Mouse (Mus musculus): Measurements from ENCODE around the gene Unc45b.
"Not testable (repeated sequence)": the region's sequence is repeated elsewhere in the genome, so short reads cannot be mapped to it uniquely, and the experiment has no call there.

Gene Unc45b

GRCm38 (mm10) chr11:82891936-82892335 is 18.4 kb upstream of the Unc45b start, which contains the start of gene Fndc8:
TSS of gene Fndc8 (plus strand) at chr11:82892124.
- DNase-seq (ENCODE audit: extremely low read depth, insufficient read length, low spot score) = no peak

- no peak for DNase-seq (ENCODE audit: extremely low read depth, insufficient read length, low spot score)
These were observed 12.9 kb upstream of the Unc45b start for GRCm38 (mm10) chr11:82897478-82897877.

GRCm38 (mm10) chr11:82899720-82900119 is 10.6 kb upstream of the Unc45b start:
- no peak for DNase-seq (ENCODE audit: extremely low read depth, insufficient read length, low spot score)

GRCm38 (mm10) chr11:82901606-82902310 is 8.6 kb upstream of the Unc45b start:
- no peak for DNase-seq (ENCODE audit: extremely low read depth, insufficient read length, low spot score)

- no peak for DNase-seq (ENCODE audit: extremely low read depth, insufficient read length, low spot score)
These were observed 5.4 kb upstream of the Unc45b start for GRCm38 (mm10) chr11:82904952-82905351.

GRCm38 (mm10) chr11:82905816-82906215 is 4.5 kb upstream of the Unc45b start:
- no peak for DNase-seq (ENCODE audit: extremely low read depth, insufficient read length, low spot score)

- DNase-seq (ENCODE audit: extremely low read depth, insufficient read length, low spot score) = peak; percentile 88
These were observed 2.4 kb upstream of the Unc45b start, which contains the start of gene Nle1 for GRCm38 (mm10) chr11:82907651-82908607. TSS of gene Nle1 (minus strand) at chr11:82908411.

GRCm38 (mm10) chr11:82908608-82908989 is 1.8 kb upstream of the Unc45b start:
- DNase-seq (ENCODE audit: extremely low read depth, insufficient read length, low spot score) = no peak

- DNase-seq (ENCODE audit: extremely low read depth, insufficient read length, low spot score) = no peak
These were observed 484 bp downstream of the Unc45b start for GRCm38 (mm10) chr11:82910679-82911389.

GRCm38 (mm10) chr11:82914711-82915352 is 4.5 kb downstream of the Unc45b start:
- peak; percentile 32 for DNase-seq (ENCODE audit: extremely low read depth, insufficient read length, low spot score)

- DNase-seq (ENCODE audit: extremely low read depth, insufficient read length, low spot score) = no peak
These were observed 10.4 kb downstream of the Unc45b start for GRCm38 (mm10) chr11:82920768-82921167.

- DNase-seq (ENCODE audit: extremely low read depth, insufficient read length, low spot score) = no peak
These were observed 11.3 kb downstream of the Unc45b start for GRCm38 (mm10) chr11:82921691-82922090.

GRCm38 (mm10) chr11:82923910-82924309 is 13.6 kb downstream of the Unc45b start:
- DNase-seq (ENCODE audit: extremely low read depth, insufficient read length, low spot score) = not testable (repeated sequence)

- DNase-seq (ENCODE audit: extremely low read depth, insufficient read length, low spot score) = no peak
These were observed 18.7 kb downstream of the Unc45b start for GRCm38 (mm10) chr11:82928897-82929632.

- DNase-seq (ENCODE audit: extremely low read depth, insufficient read length, low spot score) = no peak
These were observed 19.2 kb downstream of the Unc45b start for GRCm38 (mm10) chr11:82929633-82929950.

- DNase-seq (ENCODE audit: extremely low read depth, insufficient read length, low spot score) = not testable (repeated sequence)
These were observed 20.1 kb downstream of the Unc45b start for GRCm38 (mm10) chr11:82930391-82930955.

GRCm38 (mm10) chr11:82931161-82931560 is 20.8 kb downstream of the Unc45b start:
- not testable (repeated sequence) for DNase-seq (ENCODE audit: extremely low read depth, insufficient read length, low spot score)

GRCm38 (mm10) chr11:82931671-82932450 is 21.5 kb downstream of the Unc45b start:
- DNase-seq (ENCODE audit: extremely low read depth, insufficient read length, low spot score) = not testable (repeated sequence)

- DNase-seq (ENCODE audit: extremely low read depth, insufficient read length, low spot score) = no peak
These were observed 22.8 kb downstream of the Unc45b start for GRCm38 (mm10) chr11:82933186-82933585.

Data from 3134 (cell line).